Mouse (Mus musculus) embryonic fibroblast, embryonic 13.5 days (primary cell): ENCODE results near the gene Mknk2.

ENCODE experiments used
- CTCF ChIP-seq: IDR thresholded peaks from 2 replicates; pipeline ENCODE4 v1.5.1; 2011; ENCODE audit warnings: mild to moderate bottlenecking, control low read depth, low read length, moderate library complexity, borderline replicate concordance; ENCODE audit not compliant: insufficient read depth
- POLR2A ChIP-seq: IDR thresholded peaks from 2 replicates; pipeline ENCODE4 v1.6.1; 2011; ENCODE audit warnings: low read depth, mild to moderate bottlenecking, control low read depth, low read length, moderate library complexity

DNA sequence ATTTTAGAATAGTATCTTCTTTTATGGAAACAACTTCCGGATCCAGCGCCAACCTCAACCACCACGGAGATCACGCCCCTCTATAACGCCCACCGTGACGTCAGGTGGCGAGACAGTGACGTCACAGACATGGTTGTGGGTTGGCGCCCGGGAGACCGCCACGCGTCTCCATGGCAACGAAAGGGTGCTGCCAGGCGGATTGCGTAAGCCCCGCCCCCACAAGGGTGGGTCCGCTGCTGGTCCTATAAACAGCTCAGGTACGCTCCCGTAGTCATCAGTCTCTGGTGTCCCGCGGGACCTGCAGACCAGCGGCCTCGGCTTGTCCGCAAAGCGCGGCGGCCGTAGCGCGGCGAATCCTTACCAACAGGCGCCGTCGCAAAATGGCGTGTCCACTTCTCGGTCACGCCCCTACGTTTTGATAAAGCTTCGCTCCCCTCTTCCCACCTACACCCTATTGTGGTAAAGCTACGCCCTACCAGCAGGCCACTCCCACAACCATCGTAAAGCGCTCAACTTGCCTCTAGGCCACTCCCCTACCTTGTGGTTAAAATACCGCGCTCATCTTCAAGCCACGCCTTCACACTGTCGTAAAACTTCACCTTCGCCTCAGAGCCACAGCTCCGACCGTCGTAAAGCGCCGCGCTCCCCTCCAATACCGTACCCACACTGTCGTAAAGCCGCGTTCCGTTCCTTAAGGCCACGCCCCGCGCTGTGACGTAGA lies 55.8 kb downstream of the Mknk2 start:
- TF ChIP-seq CTCF: no peak
- peak; percentile 59 for TF ChIP-seq POLR2A
